Mouse (Mus musculus): Measurements from ENCODE around the gene Ethe1.
A peak's percentile ranks its signal among the peaks of the same experiment; 100 is the strongest.

Gene Ethe1

DNA sequence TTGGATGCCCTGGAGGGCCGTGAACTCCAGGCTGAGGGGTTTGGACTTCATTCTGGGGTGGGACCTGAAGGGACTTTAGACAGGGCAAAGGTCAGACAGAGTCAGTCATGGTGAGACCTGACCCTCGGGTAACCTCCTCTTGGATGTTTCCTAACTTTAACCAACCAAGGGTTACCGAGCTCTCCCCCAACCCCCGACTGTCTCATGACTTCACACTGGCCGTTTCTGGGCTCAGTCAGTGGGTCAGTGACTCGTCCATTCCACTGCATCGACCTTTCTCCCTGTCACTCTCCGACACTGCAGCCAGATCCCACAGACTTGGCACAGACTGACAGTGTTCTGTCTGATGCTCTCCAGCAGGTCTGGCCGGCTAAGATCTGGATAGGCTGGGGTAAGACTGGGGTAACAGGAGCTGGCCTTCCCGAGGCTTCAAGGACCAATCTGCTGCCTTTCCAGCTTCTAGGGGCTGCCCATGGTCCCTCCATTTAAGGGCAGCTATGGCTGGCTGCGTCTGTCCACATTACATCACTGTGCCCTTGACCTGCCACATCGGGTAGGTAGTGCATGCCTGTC is 13.0 kb upstream of the Ethe1 start:
- no peak for DNase-seq (ENCODE audit: low read depth, low spot score)

- no peak for DNase-seq (ENCODE audit: low read depth, low spot score)
Observed at GRCm38 (mm10) chr7:24577811-24578210, 9.5 kb upstream of the Ethe1 start.

GRCm38 (mm10) chr7:24584876-24585275 is 2.5 kb upstream of the Ethe1 start:
- DNase-seq (ENCODE audit: low read depth, low spot score), result no peak

- no peak for DNase-seq (ENCODE audit: low read depth, low spot score)
Observed at GRCm38 (mm10) chr7:24585995-24586394, 1.3 kb upstream of the Ethe1 start.

DNA sequence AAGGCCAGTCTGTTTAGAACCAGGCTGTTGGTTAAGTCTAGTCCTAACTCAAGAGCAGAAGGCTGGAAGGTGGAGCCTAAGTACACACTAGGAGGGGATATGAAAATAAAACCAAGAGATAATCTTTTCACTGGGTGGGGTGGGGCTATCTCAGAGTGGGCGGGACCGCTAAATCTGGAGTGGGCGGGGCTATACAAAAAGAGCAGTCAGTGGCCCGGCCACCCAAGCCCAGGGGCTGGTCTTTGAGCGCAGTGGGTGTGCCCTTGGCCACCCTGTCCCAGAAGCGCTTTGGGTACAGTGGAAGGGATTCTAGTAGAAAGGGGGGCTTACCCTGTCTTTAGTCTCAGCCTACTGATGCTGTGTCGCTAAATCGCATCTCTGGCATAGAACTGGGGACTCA is 515 bp upstream of the Ethe1 start:
- DNase-seq (ENCODE audit: low read depth, low spot score), result no peak

GRCm38 (mm10) chr7:24588336-24588735 is 993 bp downstream of the Ethe1 start:
- no peak for DNase-seq (ENCODE audit: low read depth, low spot score)

DNA sequence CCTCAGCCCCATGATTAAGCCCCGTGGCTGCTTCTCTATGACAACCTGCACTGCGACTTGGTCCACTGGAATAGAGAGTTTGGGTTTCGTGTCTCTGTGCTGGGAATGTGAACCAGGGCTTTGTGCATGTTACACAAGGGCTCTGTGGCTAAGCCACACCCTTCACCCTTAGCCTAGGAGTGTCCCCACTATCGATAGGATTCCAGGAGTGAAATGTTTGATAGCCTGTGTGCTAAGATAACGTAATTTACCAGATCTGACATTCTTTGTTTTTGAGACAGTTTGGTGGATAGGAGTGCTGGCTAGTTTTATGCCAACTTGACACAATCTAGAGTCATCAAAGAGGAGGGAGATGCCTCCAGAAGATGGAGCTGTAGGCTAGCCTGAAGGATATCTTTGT is 4.4 kb downstream of the Ethe1 start:
- DNase-seq (ENCODE audit: low read depth, low spot score), result no peak

- DNase-seq (ENCODE audit: low read depth, low spot score), result no peak
Observed at GRCm38 (mm10) chr7:24592163-24592562, 4.8 kb downstream of the Ethe1 start.

DNA sequence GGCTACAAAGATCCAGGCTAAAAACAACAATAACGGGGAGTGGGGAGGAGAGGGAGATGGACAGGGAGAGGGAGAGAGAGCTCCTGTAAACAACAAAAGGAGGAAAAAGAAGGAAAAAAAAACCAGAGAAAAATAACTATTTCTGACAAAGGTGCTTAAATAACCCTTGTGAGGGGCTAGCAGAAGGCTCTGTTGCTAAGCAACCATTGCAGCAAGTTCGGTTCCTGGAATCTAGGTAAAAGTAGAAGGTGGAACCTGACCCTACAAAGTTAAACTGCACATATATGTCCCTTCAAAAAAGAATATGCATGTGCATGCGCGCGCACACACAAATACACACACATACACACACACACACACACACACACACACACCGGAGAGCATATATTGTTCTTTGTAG is 5.4 kb downstream of the Ethe1 start:
- no peak for DNase-seq (ENCODE audit: low read depth, low spot score)

GRCm38 (mm10) chr7:24593621-24594308 is 6.4 kb downstream of the Ethe1 start:
- DNase-seq (ENCODE audit: low read depth, low spot score), result no peak

- DNase-seq (ENCODE audit: low read depth, low spot score), result no peak
Observed at GRCm38 (mm10) chr7:24594309-24594803, 7.0 kb downstream of the Ethe1 start.

GRCm38 (mm10) chr7:24595464-24595863 is 8.1 kb downstream of the Ethe1 start:
- DNase-seq (ENCODE audit: low read depth, low spot score), result no peak

DNA sequence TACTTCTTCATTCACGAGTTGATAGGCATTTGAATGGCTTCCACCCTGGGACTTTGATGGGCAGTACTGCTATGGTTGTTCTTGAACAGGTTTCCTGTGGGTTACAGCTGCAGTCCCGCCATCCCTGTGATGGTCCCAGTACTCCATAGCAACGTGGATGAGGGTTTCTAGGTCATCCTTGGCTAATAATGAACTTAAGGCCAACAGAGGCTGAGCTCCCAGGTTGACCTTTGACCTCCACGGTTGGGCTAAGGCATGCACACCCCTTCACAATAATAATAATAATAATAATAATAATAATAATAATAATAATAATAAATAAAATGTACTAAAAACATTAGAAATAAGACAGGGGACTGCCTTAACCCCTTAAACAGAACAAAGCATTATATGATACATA is 10.8 kb downstream of the Ethe1 start:
- no peak for DNase-seq (ENCODE audit: low read depth, low spot score)

- DNase-seq (ENCODE audit: low read depth, low spot score), result no peak
Observed at GRCm38 (mm10) chr7:24599211-24600067, 12.1 kb downstream of the Ethe1 start.

GRCm38 (mm10) chr7:24600941-24601597 is 13.7 kb downstream of the Ethe1 start:
- peak; percentile 90 for DNase-seq (ENCODE audit: low read depth, low spot score)

DNA sequence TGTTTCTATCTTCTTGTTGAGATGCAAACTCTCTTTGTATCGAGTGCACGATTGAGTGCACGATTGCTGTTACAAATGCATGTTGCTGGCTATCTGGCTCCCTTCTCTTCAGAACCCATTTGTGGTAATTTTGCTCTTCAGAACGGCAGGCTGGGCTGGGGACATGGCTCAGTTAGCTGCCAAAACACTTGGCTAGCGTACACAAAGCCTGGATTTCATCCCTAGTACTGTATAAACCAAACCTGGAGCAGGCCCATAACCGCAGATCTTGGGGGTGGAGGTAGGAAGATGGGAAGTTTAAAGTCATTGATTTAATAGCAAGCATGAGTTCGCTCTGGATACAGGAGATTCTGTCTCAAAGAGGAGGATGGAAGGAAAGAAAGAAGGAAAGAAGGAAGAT is 18.2 kb downstream of the Ethe1 start:
- DNase-seq (ENCODE audit: low read depth, low spot score), result no peak

DNA sequence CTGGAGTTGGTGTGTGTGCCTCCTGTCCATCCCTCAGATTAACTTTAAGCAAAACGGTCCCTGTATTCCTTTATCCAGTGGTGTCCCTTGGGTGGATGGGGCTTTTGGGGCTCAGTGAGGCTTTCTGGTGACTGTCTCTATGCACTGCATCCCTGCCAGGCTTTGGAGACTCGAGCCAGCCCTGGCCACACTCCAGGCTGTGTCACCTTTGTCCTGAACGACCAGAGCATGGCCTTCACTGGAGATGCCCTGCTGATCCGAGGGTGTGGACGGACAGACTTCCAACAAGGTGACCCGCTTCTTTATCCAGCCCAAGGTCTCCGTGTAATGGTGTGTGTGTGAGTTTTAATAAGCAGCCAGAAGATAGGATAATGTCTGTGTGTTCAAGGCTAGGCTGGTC is 18.7 kb downstream of the Ethe1 start:
- no peak for DNase-seq (ENCODE audit: low read depth, low spot score)

DNA sequence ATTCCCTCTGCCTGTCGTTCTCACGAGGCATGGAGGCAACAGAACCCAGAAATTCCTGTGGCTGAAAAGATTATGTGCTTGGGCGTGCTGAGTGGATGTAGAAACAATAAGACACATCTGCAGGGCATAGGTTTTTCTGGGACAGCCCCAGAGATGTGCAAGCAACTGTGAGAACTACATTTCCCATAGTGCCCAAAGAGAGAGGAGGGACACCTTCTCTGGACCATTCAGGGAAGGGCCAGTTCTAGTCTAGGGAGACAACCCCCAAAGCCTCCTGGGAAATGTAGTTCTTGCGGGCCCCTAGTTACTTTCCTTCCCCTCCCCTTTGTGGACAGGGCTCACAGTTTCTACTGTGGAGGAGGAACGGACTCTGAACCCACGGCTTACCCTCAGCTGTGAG is 20.7 kb downstream of the Ethe1 start:
- no peak for DNase-seq (ENCODE audit: low read depth, low spot score)

DNA sequence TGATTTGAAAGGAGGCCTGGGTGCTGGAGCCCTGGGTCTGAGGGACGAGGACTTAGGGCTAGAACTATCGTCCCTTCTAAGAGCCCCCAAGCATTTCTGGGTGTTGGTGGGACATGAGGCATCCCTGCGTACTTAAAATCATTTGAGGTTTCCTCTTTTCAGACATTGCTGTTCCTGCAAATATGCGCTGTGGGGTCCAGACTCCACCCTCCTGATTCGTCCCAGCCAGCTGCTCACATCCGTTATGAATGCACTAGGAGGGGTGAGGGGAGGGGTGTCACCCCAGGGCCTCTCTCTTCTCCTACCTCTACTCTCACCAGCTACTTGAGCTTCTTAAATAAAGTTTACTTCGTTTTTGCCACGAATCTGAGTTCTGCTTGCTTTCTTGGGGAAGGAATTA is 21.2 kb downstream of the Ethe1 start:
- DNase-seq (ENCODE audit: low read depth, low spot score), result no peak

GRCm38 (mm10) chr7:24610144-24610878 is 23.0 kb downstream of the Ethe1 start, which contains the start of gene Phldb3:
Gene Phldb3 (plus strand): TSS chr7:24610763.
- DNase-seq (ENCODE audit: low read depth, low spot score), result no peak

DNA sequence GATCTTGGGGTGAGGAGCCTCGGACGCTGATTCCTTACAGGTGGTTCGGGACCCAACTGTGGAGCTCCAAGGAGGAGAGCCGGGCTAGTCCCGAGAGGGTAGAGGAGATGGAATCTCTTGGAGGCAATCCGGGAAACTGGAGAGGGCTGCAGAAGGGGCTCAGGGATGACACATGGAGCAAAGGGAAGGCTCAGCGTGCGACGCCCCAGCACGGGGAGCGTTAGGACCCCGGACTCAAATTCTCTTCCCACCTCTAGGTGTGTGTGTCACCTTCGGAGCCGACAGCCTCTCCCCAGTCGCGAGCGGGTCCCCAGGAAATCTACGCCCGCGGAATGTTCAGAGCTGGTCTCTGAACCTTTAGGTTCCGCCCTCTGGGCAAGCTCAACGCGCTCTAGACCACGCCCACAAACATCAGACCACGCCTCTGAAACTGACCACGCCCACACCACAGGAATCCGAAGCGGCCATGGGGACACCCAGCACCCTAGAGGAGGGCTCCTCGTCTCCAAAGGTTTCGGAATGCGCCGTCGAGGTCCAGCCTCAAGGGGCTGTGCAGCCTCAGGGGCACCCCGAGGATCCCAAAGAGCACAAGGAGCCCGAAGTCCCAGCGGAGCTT is 23.6 kb downstream of the Ethe1 start:
- DNase-seq (ENCODE audit: low read depth, low spot score), result no peak
